Mouse (Mus musculus) hindbrain, embryonic 16.5 days (tissue): ENCODE measurements around the gene Ceacam10. TPM values are rescaled to one million over a fixed set of nuclear protein-coding genes. Genes with fewer than 3 reads are reported as not detected.

ENCODE experiments used
- ATAC-seq: fragments of 200-750 bp; cut with Nextera tagmentation; 2 replicates; pipeline ENCODE4 v1.8.0; 2017; ENCODE audit warnings: moderate TSS enrichment, moderate library complexity
- H3K27ac ChIP-seq: fragments of 300-500 bp; sonication (generic); 2 replicates; pipeline ENCODE4 v1.5.1; 2014; ENCODE audit warnings: low read depth, mild to moderate bottlenecking, control low read depth, low read length, moderate library complexity
- H3K27me3 ChIP-seq: fragments of 300-500 bp; sonication (generic); replicated peaks from 2 replicates; pipeline ENCODE4 v1.6.1; 2014; ENCODE audit warnings: low read length; ENCODE audit not compliant: control insufficient read depth, insufficient read depth
- H3K36me3 ChIP-seq: fragments of 300-500 bp; sonication (generic); 2 replicates; pipeline ENCODE4 v1.6.1; 2014; ENCODE audit warnings: mild to moderate bottlenecking, low read length, moderate library complexity, mixed read lengths; ENCODE audit not compliant: control insufficient read depth, insufficient read depth
- H3K4me1 ChIP-seq: fragments of 300-500 bp; sonication (generic); 2 replicates; pipeline ENCODE4 v1.6.1; 2014; ENCODE audit warnings: low read depth, low read length; ENCODE audit not compliant: control insufficient read depth, insufficient read depth
- H3K4me2 ChIP-seq: fragments of 300-500 bp; sonication (generic); 2 replicates; pipeline ENCODE4 v1.6.1; 2014; ENCODE audit warnings: mild to moderate bottlenecking, low read length, control low read depth, moderate library complexity
- H3K4me3 ChIP-seq: fragments of 300-500 bp; sonication (generic); 2 replicates; pipeline ENCODE4 v1.5.1; 2014; ENCODE audit warnings: mild to moderate bottlenecking, low read length, control low read depth, moderate library complexity
- H3K9ac ChIP-seq: fragments of 300-500 bp; sonication (generic); 2 replicates; pipeline ENCODE4 v1.6.1; 2014; ENCODE audit warnings: low read depth, mild to moderate bottlenecking, control low read depth, low read length, moderate library complexity
- H3K9me3 ChIP-seq: fragments of 300-500 bp; sonication (generic); 2 replicates; pipeline ENCODE4 v1.6.1; 2014; ENCODE audit warnings: mild to moderate bottlenecking, low read length, moderate library complexity; ENCODE audit not compliant: control insufficient read depth
- WGBS: fragments of 180-500 bp; shearing (Covaris S2); extraction: QIAGEN DNeasy Blood & Tissue Kit; methylation state at CpG from one replicate; pipeline ENCODE4 v1.1.7; 2014; 5-methylcytosine and 5-hydroxymethylcytosine counted together
- polyA plus RNA-seq: library from polyadenylated mRNA; unstranded; fragments of >200 nt; fragmentation: Nextera tagmentation; extraction: Ambion mirVana; gene quantifications from 2 replicates; pipeline ENCODE4 v1.2.1, GENCODE M21; 2015

Gene Ceacam10
- polyA plus RNA-seq, 1 experiment from 2014 or later: 0.69 TPM

GRCm38 (mm10) chr7:24827181-24827580 lies 50.2 kb downstream of the Ceacam10 start:
- WGBS: 89% methylated on average over 4 of the region's 4 CpGs
- no peaks in the 10 kb centered on the region for H3K36me3 ChIP-seq
- H3K9ac ChIP-seq: no peak overlapping the region

More at GRCm38 (mm10) chr7:24827181-24827580, 50.2 kb downstream of the Ceacam10 start:
- no peaks in the 10 kb centered on the region for H3K9me3 ChIP-seq
- H3K4me3 ChIP-seq: no peak overlapping the region
- no peaks in the 10 kb centered on the region for H3K4me1 ChIP-seq
- no peaks in the 10 kb centered on the region for H3K27me3 ChIP-seq
- ATAC-seq: no peak
- no peak overlapping the region for H3K4me2 ChIP-seq
- H3K27ac ChIP-seq: no peak overlapping the region

Other genes starting within 250 kb of the Ceacam10 start
- gene Irgq, start 246.5 kb upstream of the Ceacam10 start, polyA plus RNA-seq: 19.2 and 24.7 TPM in 2 replicates
- not detected in 2 replicates for gene Pinlyp, start 231.1 kb upstream of the Ceacam10 start, polyA plus RNA-seq
- 63.8 and 74.3 TPM in 2 replicates for gene Xrcc1, start 230.9 kb upstream of the Ceacam10 start, polyA plus RNA-seq
- 29.1 and 30.9 TPM in 2 replicates for gene Ethe1, start 189.7 kb upstream of the Ceacam10 start, polyA plus RNA-seq
- gene Zfp575, start 189.6 kb upstream of the Ceacam10 start, polyA plus RNA-seq: 17.1 and 17.7 TPM in 2 replicates
- not detected in 2 replicates for gene Phldb3, start 166.4 kb upstream of the Ceacam10 start, polyA plus RNA-seq
- 0.76 and 0.78 TPM in 2 replicates for gene Lypd3, start 140.7 kb upstream of the Ceacam10 start, polyA plus RNA-seq
- not detected in 2 replicates for gene Tex101, start 100.5 kb upstream of the Ceacam10 start, polyA plus RNA-seq
- not detected in 2 replicates for gene BC049730, start 68.0 kb upstream of the Ceacam10 start, polyA plus RNA-seq
- not detected in 2 replicates for gene Gm4763, start 50.3 kb upstream of the Ceacam10 start, polyA plus RNA-seq
- gene Cd177, start 16.9 kb upstream of the Ceacam10 start, polyA plus RNA-seq: 0.20 and 0.52 TPM in 2 replicates
- 21.4 and 53.5 TPM in 2 replicates for gene Gm9844, start 85.0 kb downstream of the Ceacam10 start, polyA plus RNA-seq
- gene Lypd4, start 92.7 kb downstream of the Ceacam10 start, polyA plus RNA-seq: 0.21 and 0.29 TPM in 2 replicates
- gene Dmrtc2, start 92.9 kb downstream of the Ceacam10 start, polyA plus RNA-seq: 0.30 and 0.47 TPM in 2 replicates
- gene Rps19, start 107.2 kb downstream of the Ceacam10 start, polyA plus RNA-seq: 1,005 and 1,089 TPM in 2 replicates
- 0.34 and 0.39 TPM in 2 replicates for gene Cd79a, start 120.2 kb downstream of the Ceacam10 start, polyA plus RNA-seq
- 47.0 and 62.1 TPM in 2 replicates for gene Arhgef1, start 125.7 kb downstream of the Ceacam10 start, polyA plus RNA-seq
- gene Gm4881, start 167.3 kb downstream of the Ceacam10 start, polyA plus RNA-seq: 4.6 and 5.2 TPM in 2 replicates
- gene Rabac1, start 195.5 kb downstream of the Ceacam10 start, polyA plus RNA-seq: 345 and 404 TPM in 2 replicates
- 678 and 702 TPM in 2 replicates for gene Atp1a3, start 228.8 kb downstream of the Ceacam10 start, polyA plus RNA-seq